Mouse (Mus musculus): ENCODE results near the gene Myo1e. TPM values are rescaled to one million over a fixed set of nuclear protein-coding genes. Genes with fewer than 3 reads are reported as not detected.

The Myo1e gene
- polyA plus RNA-seq, 1 experiment = not detected

DNA sequence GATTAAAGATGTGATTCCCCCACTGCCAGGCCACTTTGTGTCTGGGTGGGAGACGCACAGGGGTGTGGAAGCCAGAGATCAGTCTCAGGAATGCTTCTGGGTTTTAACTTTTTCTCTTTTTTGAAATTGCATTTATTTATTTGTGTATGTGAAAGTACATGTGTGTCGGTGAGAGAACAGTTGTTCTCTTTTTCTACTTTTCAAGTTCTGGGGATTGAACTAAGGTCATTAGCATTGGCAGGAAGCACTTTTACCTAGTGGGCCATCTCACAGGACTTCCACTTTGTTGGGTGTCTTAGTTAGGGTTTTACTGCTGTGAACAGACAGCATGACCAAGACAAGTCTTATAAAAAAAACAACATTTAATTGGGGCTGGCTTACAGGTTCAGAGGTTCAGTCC is 59.0 kb downstream of the Myo1e start:
- WGBS = 96% methylated on average over 2 of the region's 2 CpGs
- H3K27ac ChIP-seq (ENCODE audit: insufficient read depth, low read depth, low read length) = no peak overlapping the region
- no peak overlapping the region for H3K4me3 ChIP-seq (ENCODE audit: insufficient read depth, low read depth, low read length)
- no peak for TF ChIP-seq CTCF (IDR thresholded peaks at IDR 0.05; ENCODE audit: insufficient read depth, low read depth, low read length)
- no peak for TF ChIP-seq POLR2A (IDR thresholded peaks at IDR 0.05; ENCODE audit: insufficient read depth, low read depth, low read length)
- H3K4me1 ChIP-seq (ENCODE audit: control insufficient read depth, insufficient read depth, low read length) = peaks cover 23% of the 10 kb centered on the region

DNA sequence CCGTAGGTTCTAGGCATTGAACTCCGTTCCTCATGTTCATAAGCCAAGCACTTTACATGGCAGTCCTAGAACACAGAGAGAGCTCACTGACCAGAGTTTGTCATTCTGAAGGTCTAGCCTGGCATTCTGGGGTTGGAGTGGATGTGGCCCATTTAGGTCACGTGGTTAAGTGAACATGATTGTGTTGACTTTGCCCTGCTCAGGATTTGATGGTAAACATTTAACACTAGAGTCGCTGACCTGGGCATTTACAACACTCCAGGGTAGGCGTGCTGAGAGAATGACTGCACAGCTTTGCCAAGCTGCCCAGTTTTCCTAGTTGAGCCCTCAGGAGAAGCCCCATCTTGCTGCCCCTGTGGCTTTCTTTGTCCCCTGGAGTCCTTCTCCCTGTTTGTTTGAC is 60.0 kb downstream of the Myo1e start:
- no peak for TF ChIP-seq CTCF (IDR thresholded peaks at IDR 0.05; ENCODE audit: insufficient read depth, low read depth, low read length)
- TF ChIP-seq POLR2A (IDR thresholded peaks at IDR 0.05; ENCODE audit: insufficient read depth, low read depth, low read length) = no peak
- Histone ChIP-seq H3K27ac (ENCODE audit: insufficient read depth, low read depth, low read length) (no peak overlapping the region), H3K4me1 (ENCODE audit: control insufficient read depth, insufficient read depth, low read length) (peaks cover 17% of the 10 kb centered on the region), H3K4me3 (ENCODE audit: insufficient read depth, low read depth, low read length) (no peak overlapping the region)
- WGBS = 95% methylated on average over 5 of the region's 5 CpGs

DNA sequence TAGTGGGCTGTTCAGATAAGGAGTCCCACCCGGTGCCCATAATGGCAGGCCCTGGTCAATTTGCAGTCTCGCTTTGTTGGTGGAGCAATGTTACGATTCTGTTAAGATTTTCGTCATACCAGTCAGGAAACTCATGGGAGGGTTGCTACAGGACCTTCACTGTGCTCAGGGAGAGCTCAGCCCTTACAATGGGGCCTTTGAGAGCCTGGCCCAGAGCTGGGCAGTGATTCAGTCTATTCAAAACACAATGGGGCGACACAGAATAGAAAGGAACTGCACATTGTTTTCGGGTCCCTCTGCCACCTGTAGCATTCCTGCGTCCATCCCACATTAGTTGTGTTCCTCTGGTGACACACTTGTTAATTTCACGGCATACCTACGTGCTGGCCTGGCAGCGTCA is 62.2 kb downstream of the Myo1e start:
- 64% methylated on average over 10 of the region's 10 CpGs for WGBS

DNA sequence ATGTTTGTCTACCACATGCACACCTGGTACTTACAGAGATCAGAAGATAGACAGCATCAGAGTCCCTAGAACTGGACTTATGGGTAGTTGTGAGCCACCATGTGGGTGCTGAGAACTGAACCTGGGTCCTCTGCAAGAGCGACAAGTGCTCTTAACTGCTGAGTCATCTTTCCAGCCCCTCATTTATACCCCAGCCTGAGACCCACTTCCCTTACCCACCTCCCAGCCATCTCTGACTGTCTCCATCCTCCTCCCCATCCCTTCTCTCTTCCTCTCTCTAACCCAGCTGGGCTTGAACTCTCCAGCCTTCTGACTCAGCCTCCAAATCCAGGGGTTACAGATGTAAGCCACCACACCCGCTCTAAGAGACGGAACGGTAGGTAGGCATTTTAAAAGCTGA is 63.3 kb downstream of the Myo1e start:
- Histone ChIP-seq H3K4me3 (ENCODE audit: insufficient read depth, low read depth, low read length) (no peak overlapping the region), H3K4me1 (ENCODE audit: control insufficient read depth, insufficient read depth, low read length) (peaks cover 5% of the 10 kb centered on the region), H3K27ac (ENCODE audit: insufficient read depth, low read depth, low read length) (0 out of 2 replicates have a peak overlapping the region, but pooled peaks have one; percentile 15)
- 68% methylated on average over 4 of the region's 4 CpGs for WGBS
- no peak for TF ChIP-seq CTCF (IDR thresholded peaks at IDR 0.05; ENCODE audit: insufficient read depth, low read depth, low read length)
- TF ChIP-seq POLR2A (IDR thresholded peaks at IDR 0.05; ENCODE audit: insufficient read depth, low read depth, low read length) = no peak

More for the DNA sequence above, 62.2 kb downstream of the Myo1e start:
- Histone ChIP-seq H3K27ac (ENCODE audit: insufficient read depth, low read depth, low read length) (peak overlapping the region; percentile 60; the same call in 1 of the 2 replicates), H3K4me1 (ENCODE audit: control insufficient read depth, insufficient read depth, low read length) (peaks cover 8% of the 10 kb centered on the region), H3K4me3 (ENCODE audit: insufficient read depth, low read depth, low read length) (no peak overlapping the region)
- TF ChIP-seq POLR2A (IDR thresholded peaks at IDR 0.05; ENCODE audit: insufficient read depth, low read depth, low read length) = no peak
- no peak for TF ChIP-seq CTCF (IDR thresholded peaks at IDR 0.05; ENCODE audit: insufficient read depth, low read depth, low read length)

DNA sequence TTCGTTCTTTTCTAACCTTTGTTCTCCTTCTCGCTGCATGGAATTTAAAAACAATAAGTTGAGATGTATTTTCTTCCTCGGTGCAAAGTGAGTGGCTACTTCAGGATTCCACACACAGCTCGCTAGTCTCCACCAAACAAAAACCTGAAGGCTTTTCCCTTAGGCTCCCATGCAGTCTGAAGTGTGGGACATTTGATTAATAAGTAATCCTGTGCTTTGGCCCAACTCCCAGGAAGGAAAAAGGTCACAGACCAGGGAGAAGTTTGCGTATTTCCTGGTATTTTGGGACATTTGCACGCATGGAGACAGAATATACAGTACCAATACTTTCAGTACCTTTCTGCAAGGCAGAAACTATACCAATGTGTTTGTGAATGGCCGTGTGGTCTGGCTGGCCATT is 64.0 kb downstream of the Myo1e start:
- H3K27ac ChIP-seq (ENCODE audit: insufficient read depth, low read depth, low read length) = no peak overlapping the region
- no peak overlapping the region for H3K4me3 ChIP-seq (ENCODE audit: insufficient read depth, low read depth, low read length)
- TF ChIP-seq POLR2A (IDR thresholded peaks at IDR 0.05; ENCODE audit: insufficient read depth, low read depth, low read length) (no peak), CTCF (IDR thresholded peaks at IDR 0.05; ENCODE audit: insufficient read depth, low read depth, low read length) (no peak)
- peaks cover 3% of the 10 kb centered on the region; the same call in 1 of the 2 replicates for H3K4me1 ChIP-seq (ENCODE audit: control insufficient read depth, insufficient read depth, low read length)
- 52% methylated on average over 7 of the region's 7 CpGs for WGBS

DNA sequence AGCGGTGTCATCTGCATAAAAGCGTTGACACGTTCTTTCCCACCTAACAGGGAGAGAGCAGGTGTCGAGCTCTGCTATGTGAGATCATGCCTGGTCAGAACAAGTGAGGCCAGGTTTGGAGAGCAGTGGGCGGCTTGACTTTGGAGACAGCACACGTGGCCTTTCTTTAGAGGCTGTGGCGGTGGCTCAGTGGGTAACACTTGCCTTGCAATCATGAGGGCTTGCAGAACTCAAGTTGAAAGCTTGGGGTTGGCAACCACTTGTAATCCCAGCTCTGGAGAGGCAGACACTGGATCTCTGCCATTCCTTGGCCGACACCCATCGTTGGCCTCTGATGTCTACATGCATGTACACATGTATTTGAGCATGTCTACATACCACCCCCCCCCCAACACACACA is 64.5 kb downstream of the Myo1e start:
- TF ChIP-seq POLR2A (IDR thresholded peaks at IDR 0.05; ENCODE audit: insufficient read depth, low read depth, low read length) (no peak), CTCF (IDR thresholded peaks at IDR 0.05; ENCODE audit: insufficient read depth, low read depth, low read length) (no peak)
- H3K4me3 ChIP-seq (ENCODE audit: insufficient read depth, low read depth, low read length) = no peak overlapping the region
- 90% methylated on average over 9 of the region's 9 CpGs for WGBS

DNA sequence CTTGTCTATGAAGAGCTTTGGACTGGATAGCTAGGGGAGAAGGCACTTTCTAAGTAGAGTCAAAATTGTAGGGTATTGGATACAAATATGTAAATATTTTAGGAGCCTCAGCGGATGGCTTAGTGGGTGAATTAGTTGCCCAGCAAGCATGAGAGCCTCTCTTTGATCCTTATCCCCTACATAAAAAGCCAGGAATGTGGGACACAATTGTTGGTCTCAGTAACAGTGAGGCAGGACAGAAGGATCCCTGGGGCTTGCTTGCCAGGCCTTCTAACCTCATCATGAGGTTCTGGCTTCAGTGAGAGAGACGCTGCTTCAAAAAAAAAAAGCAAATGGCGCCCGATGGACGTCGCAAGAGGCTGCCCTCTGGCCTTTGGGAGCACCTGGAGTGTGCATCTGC is 66.9 kb downstream of the Myo1e start:
- peaks cover 4% of the 10 kb centered on the region; the same call in 1 of the 2 replicates for H3K4me1 ChIP-seq (ENCODE audit: control insufficient read depth, insufficient read depth, low read length)
- H3K4me3 ChIP-seq (ENCODE audit: insufficient read depth, low read depth, low read length) = no peak overlapping the region
- no peak overlapping the region for H3K27ac ChIP-seq (ENCODE audit: insufficient read depth, low read depth, low read length)
- WGBS = 95% methylated on average over 6 of the region's 6 CpGs
- TF ChIP-seq POLR2A (IDR thresholded peaks at IDR 0.05; ENCODE audit: insufficient read depth, low read depth, low read length) (no peak), CTCF (IDR thresholded peaks at IDR 0.05; ENCODE audit: insufficient read depth, low read depth, low read length) (no peak)

More for the DNA sequence above, 64.5 kb downstream of the Myo1e start:
- Histone ChIP-seq H3K27ac (ENCODE audit: insufficient read depth, low read depth, low read length) (no peak overlapping the region), H3K4me1 (ENCODE audit: control insufficient read depth, insufficient read depth, low read length) (peaks cover 3% of the 10 kb centered on the region; the same call in 1 of the 2 replicates)

DNA sequence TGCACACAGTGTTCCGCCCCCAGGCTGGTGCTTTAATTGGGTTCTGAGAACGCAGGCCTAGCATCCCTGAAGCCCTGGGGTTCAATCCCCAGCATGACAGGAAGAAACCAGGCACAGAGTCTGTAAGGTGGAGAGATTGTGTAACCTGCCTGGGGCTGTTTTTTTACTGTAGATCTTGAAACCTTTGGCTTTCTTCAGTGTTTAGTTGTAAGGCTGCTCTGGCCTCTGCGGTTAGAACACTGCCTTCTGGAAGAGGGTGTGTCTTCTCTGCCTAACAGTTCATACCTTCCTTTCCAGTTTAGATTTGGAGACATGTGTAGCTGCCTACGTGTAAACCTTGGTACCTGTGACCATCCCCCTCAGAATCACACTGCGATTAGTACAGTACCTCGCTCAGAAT is 67.3 kb downstream of the Myo1e start:
- Histone ChIP-seq H3K27ac (ENCODE audit: insufficient read depth, low read depth, low read length) (no peak overlapping the region), H3K4me1 (ENCODE audit: control insufficient read depth, insufficient read depth, low read length) (peaks cover 3% of the 10 kb centered on the region), H3K4me3 (ENCODE audit: insufficient read depth, low read depth, low read length) (no peak overlapping the region)
- 94% methylated on average over 6 of the region's 6 CpGs for WGBS
- TF ChIP-seq POLR2A (IDR thresholded peaks at IDR 0.05; ENCODE audit: insufficient read depth, low read depth, low read length) = no peak
- no peak for TF ChIP-seq CTCF (IDR thresholded peaks at IDR 0.05; ENCODE audit: insufficient read depth, low read depth, low read length)

DNA sequence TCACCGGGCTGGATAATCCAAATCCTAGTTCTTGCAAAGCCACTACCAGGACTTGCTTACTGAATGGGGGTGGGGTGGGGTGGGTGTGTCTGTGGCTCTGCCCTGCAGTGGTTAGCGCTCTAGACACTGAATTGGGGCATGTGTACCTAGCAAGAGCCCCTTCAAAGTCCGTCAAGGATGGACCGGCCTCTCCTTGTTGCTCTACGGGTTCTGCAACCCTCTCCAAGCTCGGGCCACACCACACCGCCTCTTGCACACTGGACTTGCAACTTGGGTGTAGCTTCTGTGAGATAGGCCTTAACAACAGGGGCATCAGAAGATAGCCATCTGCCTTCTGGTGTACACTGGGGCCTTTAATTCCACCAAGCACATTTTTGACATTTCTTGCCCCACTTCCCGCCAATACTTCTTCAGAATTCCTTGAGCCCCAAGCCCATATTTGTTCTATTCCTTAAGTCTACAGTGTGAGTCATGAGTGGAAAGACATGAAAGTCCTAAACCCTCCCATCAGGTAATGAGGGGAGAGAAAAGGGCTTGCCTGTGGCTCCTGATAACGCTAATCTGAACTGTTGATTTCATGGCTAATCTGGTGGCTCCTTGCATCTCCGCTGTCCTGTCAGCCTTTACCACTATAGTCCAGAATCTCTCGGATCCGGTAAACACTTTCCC is 67.9 kb downstream of the Myo1e start:
- TF ChIP-seq POLR2A (IDR thresholded peaks at IDR 0.05; ENCODE audit: insufficient read depth, low read depth, low read length) = no peak
- no peak for TF ChIP-seq CTCF (IDR thresholded peaks at IDR 0.05; ENCODE audit: insufficient read depth, low read depth, low read length)
- no peak overlapping the region for H3K4me3 ChIP-seq (ENCODE audit: insufficient read depth, low read depth, low read length)
- peaks cover 7% of the 10 kb centered on the region for H3K4me1 ChIP-seq (ENCODE audit: control insufficient read depth, insufficient read depth, low read length)
- no peak overlapping the region for H3K27ac ChIP-seq (ENCODE audit: insufficient read depth, low read depth, low read length)
- 98% methylated on average over 12 of the region's 12 CpGs for WGBS
